Mouse (Mus musculus): ENCODE measurements around the gene Sac3d1.

Gene Sac3d1

DNA sequence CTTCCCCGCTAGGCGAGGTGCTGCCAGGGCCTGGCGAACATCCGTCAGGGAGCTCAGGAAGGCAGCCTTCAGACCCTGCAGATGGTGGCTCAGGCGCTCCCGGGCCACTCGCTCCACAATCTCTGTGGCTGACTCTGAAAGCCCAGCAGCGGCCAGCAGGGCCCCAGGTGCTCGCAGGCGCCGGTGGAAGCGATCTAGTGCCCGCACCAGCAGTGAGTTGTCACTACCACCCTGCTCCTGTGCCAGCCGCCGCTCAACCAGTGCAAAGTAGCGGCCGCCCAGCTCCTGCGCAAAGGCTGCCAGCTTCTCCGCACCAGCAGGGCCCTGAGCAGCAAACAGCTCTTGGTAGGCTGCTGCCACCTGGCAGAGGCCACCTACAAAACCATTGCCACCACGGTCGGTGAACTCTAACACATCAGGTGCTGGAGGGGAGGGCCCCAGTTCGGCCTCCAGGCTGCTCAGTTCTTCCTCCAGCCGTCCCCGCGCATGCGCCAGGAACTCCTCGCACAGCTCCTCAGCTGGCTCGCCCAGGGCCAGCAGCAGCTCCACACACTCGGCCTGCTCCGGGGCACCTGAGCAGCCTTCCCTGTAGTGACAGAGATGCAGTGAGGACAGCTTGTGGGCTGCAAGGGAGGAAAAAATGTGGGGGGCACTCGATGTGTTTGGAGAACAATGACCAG lies 47.7 kb downstream of the Sac3d1 start:
- DNase-seq (ENCODE audit: low spot score in 2 of 2), result no peak

- DNase-seq (ENCODE audit: low spot score in 2 of 2), result no peak
Measured at GRCm38 (mm10) chr19:6069851-6070250, 48.6 kb downstream of the Sac3d1 start.

- no peak for DNase-seq (ENCODE audit: low spot score in 2 of 2)
Measured at GRCm38 (mm10) chr19:6068951-6069350, 49.5 kb downstream of the Sac3d1 start.

DNA sequence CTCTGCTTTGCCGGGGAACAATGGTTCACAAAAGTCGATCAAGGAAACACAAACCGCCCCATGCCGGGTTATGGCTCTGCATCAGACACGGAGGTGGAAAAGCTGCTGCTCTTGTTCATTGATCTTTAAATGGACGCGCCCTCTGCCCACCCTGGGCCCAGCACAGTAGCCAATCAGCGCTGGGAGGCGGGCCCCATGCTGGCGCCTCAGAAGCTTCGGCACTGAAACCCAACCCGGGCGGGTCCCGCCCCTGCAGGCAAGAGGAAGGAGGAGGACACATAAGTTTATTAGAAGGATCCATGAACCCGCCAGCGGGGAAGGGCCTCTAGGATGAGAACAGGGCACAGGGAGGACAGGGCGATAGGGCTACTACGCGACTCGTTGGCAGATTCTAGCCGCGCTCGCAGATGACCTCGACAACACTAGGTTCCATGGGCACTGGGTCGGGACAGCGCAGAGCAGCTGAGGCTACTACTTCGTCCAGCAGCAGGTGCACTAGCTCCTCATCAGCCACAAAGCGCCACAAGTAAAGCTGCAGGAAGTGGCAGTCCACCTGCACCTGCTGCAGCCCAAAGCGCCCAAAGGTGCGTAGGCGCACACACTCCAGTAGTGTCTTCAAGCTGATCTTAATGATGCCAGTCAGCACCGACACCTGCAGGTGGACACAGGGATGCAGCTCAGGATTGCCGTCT lies 50.6 kb downstream of the Sac3d1 start, which contains the start of gene Tm7sf2:
Gene Tm7sf2 (minus strand): TSS at position 650 of the 692 bp plus-strand sequence.
- peak; percentile 86 to 93 for DNase-seq (ENCODE audit: low spot score in 2 of 2)

GRCm38 (mm10) chr19:6067011-6067723 lies 51.3 kb downstream of the Sac3d1 start:
- DNase-seq (ENCODE audit: low spot score in 2 of 2), result peak; percentile 69 to 74

DNA sequence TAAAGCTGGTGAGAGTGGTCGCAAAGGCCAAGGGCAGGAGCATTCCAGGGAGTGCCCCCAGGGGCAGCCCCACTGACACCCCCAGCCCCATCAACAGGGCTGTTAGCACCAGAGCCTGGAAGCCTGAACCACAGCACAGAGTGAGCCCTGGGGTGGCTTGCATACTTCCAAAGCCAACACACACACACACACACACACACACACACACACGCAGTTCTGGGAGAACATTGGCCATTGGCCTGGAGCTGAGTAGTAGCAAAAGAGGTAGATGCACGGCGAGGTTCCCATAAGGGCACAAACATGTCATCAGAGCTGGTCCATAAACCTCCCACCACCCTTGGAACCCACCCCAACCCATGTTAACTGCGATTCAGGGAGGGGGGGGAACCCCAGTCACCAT lies 51.9 kb downstream of the Sac3d1 start:
- DNase-seq (ENCODE audit: low spot score in 2 of 2), result no peak
